Mouse (Mus musculus) stomach, embryonic 14.5 days (tissue): ENCODE measurements around the gene Ank3. TPM values are rescaled to one million over a fixed set of nuclear protein-coding genes. Genes with fewer than 3 reads are reported as not detected.
"Not testable (repeated sequence)": the region's sequence is repeated elsewhere in the genome, so short reads cannot be mapped to it uniquely, and the experiment has no call there.

ENCODE experiments used
- ATAC-seq: fragments of 200-750 bp; cut with Nextera tagmentation; 2 replicates; pipeline ENCODE4 v1.8.0; 2017; ENCODE audit warnings: low read depth, moderate TSS enrichment; ENCODE audit not compliant: insufficient number of reproducible peaks, insufficient read depth, low FRiP score
- H3K27ac ChIP-seq: fragments of 300-500 bp; sonication (generic); 2 replicates; pipeline ENCODE4 v1.5.1; 2014; ENCODE audit warnings: mild to moderate bottlenecking, low read length, moderate library complexity, mixed read lengths
- H3K27me3 ChIP-seq: fragments of 300-500 bp; sonication (generic); 2 replicates; pipeline ENCODE4 v1.6.1; 2014; ENCODE audit warnings: low read length, control low read depth, mixed read lengths; ENCODE audit not compliant: control insufficient read depth, insufficient read depth
- H3K36me3 ChIP-seq: fragments of 300-500 bp; sonication (generic); 2 replicates; pipeline ENCODE4 v1.6.1; 2014; ENCODE audit warnings: mild to moderate bottlenecking, control low read depth, low read length, moderate library complexity, mixed read lengths; ENCODE audit not compliant: control insufficient read depth, insufficient read depth
- H3K4me1 ChIP-seq: fragments of 300-500 bp; sonication (generic); 2 replicates; pipeline ENCODE4 v1.6.1; 2014; ENCODE audit warnings: low read length, control low read depth, mixed read lengths; ENCODE audit not compliant: control insufficient read depth, insufficient read depth
- H3K4me2 ChIP-seq: fragments of 300-500 bp; sonication (generic); replicated peaks from 2 replicates; pipeline ENCODE4 v1.6.1; 2014; ENCODE audit warnings: low read depth, low read length, control low read depth
- H3K4me3 ChIP-seq: fragments of 300-500 bp; sonication (generic); 2 replicates; pipeline ENCODE4 v1.5.1; 2014; ENCODE audit warnings: low read depth, low read length, control low read depth
- H3K9ac ChIP-seq: fragments of 300-500 bp; sonication (generic); replicated peaks from 2 replicates; pipeline ENCODE4 v1.6.1; 2014; ENCODE audit warnings: low read depth, mild to moderate bottlenecking, control low read depth, low read length, moderate library complexity, mixed read lengths
- H3K9me3 ChIP-seq: fragments of 300-500 bp; sonication (generic); 2 replicates; pipeline ENCODE4 v1.6.1; 2016; ENCODE audit warnings: low read depth, low read length, control low read depth; ENCODE audit not compliant: control insufficient read depth
- WGBS: fragments of 180-500 bp; shearing (Covaris S2); extraction: QIAGEN DNeasy Blood & Tissue Kit; methylation state at CpG from one replicate; pipeline ENCODE4 v1.1.7; 2014; 5-methylcytosine and 5-hydroxymethylcytosine counted together
- polyA plus RNA-seq: library from polyadenylated mRNA; unstranded; fragments of >200 nt; fragmentation: Nextera tagmentation; extraction: Ambion mirVana; gene quantifications from 2 replicates; pipeline ENCODE4 v1.2.1, GENCODE M21; 2014

Gene Ank3
- polyA plus RNA-seq, 1 experiment from 2014 or later, result 46.1 TPM

GRCm38 (mm10) chr10:69910304-69910703, 511.7 kb downstream of the Ank3 start:
- H3K27ac ChIP-seq, H3K36me3 ChIP-seq, H3K4me1 ChIP-seq, H3K9ac ChIP-seq, H3K4me2 ChIP-seq, H3K4me3 ChIP-seq, H3K9me3 ChIP-seq, H3K27me3 ChIP-seq: not testable (repeated sequence)
- peak; percentile 90 for ATAC-seq
- 10% methylated on average over 5 of the region's 6 CpGs for WGBS

GRCm38 (mm10) chr10:69910726-69911125, 512.2 kb downstream of the Ank3 start:
- not testable (repeated sequence) for H3K4me1 ChIP-seq, H3K9me3 ChIP-seq, ATAC-seq, H3K4me3 ChIP-seq, H3K27ac ChIP-seq, H3K27me3 ChIP-seq, H3K9ac ChIP-seq, H3K36me3 ChIP-seq, H3K4me2 ChIP-seq
- 35% methylated on average over 5 of the region's 7 CpGs for WGBS

DNA sequence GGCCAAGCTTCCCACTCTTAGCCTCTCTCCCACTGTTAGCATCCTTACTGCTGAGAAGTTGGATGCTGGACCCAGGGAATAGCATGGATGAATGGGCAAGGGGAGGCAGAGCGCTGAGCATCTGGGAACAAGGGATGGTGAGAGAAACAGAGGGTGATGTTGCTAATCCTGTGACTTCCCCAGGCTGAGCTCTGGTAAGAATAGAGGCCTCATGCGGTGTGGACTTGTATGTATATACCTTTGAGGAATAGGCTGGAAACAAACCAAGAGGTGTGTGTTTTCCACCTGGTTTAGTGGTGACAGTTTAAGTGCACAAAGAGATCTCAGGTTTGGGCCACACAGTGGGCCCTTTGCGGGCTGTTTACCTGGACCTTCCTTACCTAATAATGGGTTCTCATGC, 517.0 kb downstream of the Ank3 start:
- Histone ChIP-seq H3K4me1 (no peaks in the 10 kb centered on the region), H3K9ac (no peak overlapping the region), H3K9me3 (no peaks in the 10 kb centered on the region), H3K27ac (no peak overlapping the region), H3K4me2 (no peak overlapping the region), H3K4me3 (no peak overlapping the region), H3K27me3 (no peaks in the 10 kb centered on the region), H3K36me3 (no peaks in the 10 kb centered on the region)
- WGBS, result 83% methylated on average over 3 of the region's 3 CpGs
- no peak for ATAC-seq

DNA sequence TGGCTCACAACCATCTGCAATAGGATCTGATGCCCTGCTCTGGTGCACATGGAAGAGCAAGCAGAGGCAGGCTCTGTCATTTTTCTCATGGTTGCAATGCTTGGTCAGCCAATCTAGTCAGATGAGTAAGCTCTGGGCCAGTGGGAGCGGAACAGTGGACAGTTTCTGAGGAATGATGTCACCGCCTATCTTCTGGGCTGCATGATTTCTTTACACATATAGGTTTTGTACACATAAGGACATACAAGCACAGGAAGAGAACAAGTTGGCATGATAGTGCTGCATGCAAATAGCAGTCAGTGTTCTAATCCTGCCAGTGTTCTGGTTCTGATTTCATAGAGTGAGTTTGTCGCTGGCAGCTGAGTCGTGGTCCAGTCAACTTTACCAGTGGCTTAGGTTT, 517.6 kb downstream of the Ank3 start:
- 84% methylated on average over 4 of the region's 4 CpGs for WGBS
- no peaks in the 10 kb centered on the region for H3K36me3 ChIP-seq
- H3K9ac ChIP-seq, result no peak overlapping the region
- no peak overlapping the region for H3K27ac ChIP-seq
- no peaks in the 10 kb centered on the region for H3K9me3 ChIP-seq
- H3K27me3 ChIP-seq, result no peaks in the 10 kb centered on the region
- no peak for ATAC-seq
- no peak overlapping the region for H3K4me3 ChIP-seq
- H3K4me2 ChIP-seq, result no peak overlapping the region
- no peaks in the 10 kb centered on the region for H3K4me1 ChIP-seq

- Histone ChIP-seq H3K9ac (no peak overlapping the region), H3K4me2 (no peak overlapping the region), H3K9me3 (no peaks in the 10 kb centered on the region), H3K27ac (no peak overlapping the region), H3K27me3 (no peaks in the 10 kb centered on the region), H3K4me3 (no peak overlapping the region), H3K36me3 (no peaks in the 10 kb centered on the region), H3K4me1 (no peaks in the 10 kb centered on the region)
- 54% methylated on average over 10 of the region's 10 CpGs for WGBS
- ATAC-seq, result no peak
Observed at GRCm38 (mm10) chr10:69916689-69917435, 518.3 kb downstream of the Ank3 start.

- ATAC-seq, result no peak
- no peaks in the 10 kb centered on the region for H3K27me3 ChIP-seq
- no peaks in the 10 kb centered on the region for H3K9me3 ChIP-seq
- no peak overlapping the region for H3K27ac ChIP-seq
- H3K4me2 ChIP-seq, result no peak overlapping the region
- no peaks in the 10 kb centered on the region for H3K4me1 ChIP-seq
- H3K36me3 ChIP-seq, result no peaks in the 10 kb centered on the region
- 81% methylated on average over 5 of the region's 5 CpGs for WGBS
- no peak overlapping the region for H3K9ac ChIP-seq
- H3K4me3 ChIP-seq, result no peak overlapping the region
Observed at GRCm38 (mm10) chr10:69917711-69918110, 519.1 kb downstream of the Ank3 start.

GRCm38 (mm10) chr10:69918461-69919151, 520.0 kb downstream of the Ank3 start:
- Histone ChIP-seq H3K4me3 (no peak overlapping the region), H3K27ac (no peak overlapping the region), H3K9me3 (no peaks in the 10 kb centered on the region), H3K27me3 (no peaks in the 10 kb centered on the region), H3K9ac (no peak overlapping the region), H3K4me2 (no peak overlapping the region), H3K36me3 (no peaks in the 10 kb centered on the region), H3K4me1 (no peaks in the 10 kb centered on the region)
- 96% methylated on average over 6 of the region's 6 CpGs for WGBS
- no peak for ATAC-seq

GRCm38 (mm10) chr10:69919152-69919492, 520.5 kb downstream of the Ank3 start:
- ATAC-seq, result no peak
- peaks cover 1% of the 10 kb centered on the region; the same call in 1 of the 2 replicates for H3K4me1 ChIP-seq
- H3K4me3 ChIP-seq, result no peak overlapping the region
- H3K4me2 ChIP-seq, result no peak overlapping the region
- no peak overlapping the region for H3K9ac ChIP-seq
- no peaks in the 10 kb centered on the region for H3K27me3 ChIP-seq
- 79% methylated on average over 5 of the region's 5 CpGs for WGBS
- H3K36me3 ChIP-seq, result no peaks in the 10 kb centered on the region
- H3K9me3 ChIP-seq, result no peaks in the 10 kb centered on the region
- H3K27ac ChIP-seq, result no peak overlapping the region
